Mouse (Mus musculus) embryo, embryonic 11 days (tissue): ENCODE measurements around the gene Olig1.

Experiments used
- DNase-seq: peaks from one replicate; pipeline ENCODE4 v3.0.0-alpha.2; 2015

Gene Olig1

GRCm38 (mm10) chr16:91314114-91314775 is 44.7 kb downstream of the Olig1 start:
- peak; percentile 90 for DNase-seq

GRCm38 (mm10) chr16:91320191-91320590 is 50.6 kb downstream of the Olig1 start:
- DNase-seq, result no peak

- no peak for DNase-seq
Observed at GRCm38 (mm10) chr16:91320608-91321007, 51.0 kb downstream of the Olig1 start.
